Mouse (Mus musculus): Measurements from ENCODE around the gene Adcy1.

GRCm38 (mm10) chr11:7134319-7134718 lies 71.0 kb downstream of the Adcy1 start:
- TF ChIP-seq CTCF (conservative IDR thresholded peaks at IDR 0.05; ENCODE audit: low read length), result no peak
- no peak for TF ChIP-seq POU5F1 (IDR thresholded peaks at IDR 0.05; ENCODE audit: borderline replicate concordance, low read length)

Data from E14TG2a.4 (cell line).